Mouse (Mus musculus): ENCODE data around the gene Cad. TPM values are rescaled to one million over a fixed set of nuclear protein-coding genes. Genes with fewer than 3 reads are reported as not detected.

Cad gene
- 19.3 TPM for polyA plus RNA-seq (2017; shearing (Covaris generic))

GRCm38 (mm10) chr5:31054261-31055215, at the start of gene Cad:
TSS of gene Cad (plus strand) at chr5:31054780.

GRCm38 (mm10) chr5:31047848-31048762, 6.5 kb upstream of the Cad start, which contains the start of gene Atraid:
TSS of gene Atraid (plus strand) at chr5:31048312.

GRCm38 (mm10) chr5:31048763-31049641, 5.6 kb upstream of the Cad start, which contains the start of gene Slc5a6:
TSS of gene Slc5a6 (minus strand) at chr5:31048924.

GRCm38 (mm10) chr5:31105814-31106335, 51.3 kb downstream of the Cad start, which contains the start of gene Dnajc5g:
TSS of gene Dnajc5g (plus strand) at chr5:31106285.

GRCm38 (mm10) chr5:31108000-31108490, 53.5 kb downstream of the Cad start, which contains the start of gene Slc30a3:
TSS of gene Slc30a3 (minus strand) at chr5:31108237.

GRCm38 (mm10) chr5:31116354-31116753, 61.8 kb downstream of the Cad start, which contains the start of gene Trim54:
TSS of gene Trim54 (plus strand) at chr5:31116712.

Other genes with a start within 250 kb of the Cad start
- gene Mapre3, start 240.1 kb upstream of the Cad start, polyA plus RNA-seq (2017; shearing (Covaris generic)), result 12.2 TPM
- gene Tmem214, start 186.8 kb upstream of the Cad start, polyA plus RNA-seq (2017; shearing (Covaris generic)), result 42.7 TPM
- 7.4 TPM for gene Agbl5, start 166.1 kb upstream of the Cad start, polyA plus RNA-seq (2017; shearing (Covaris generic))
- gene Ost4, start 147.0 kb upstream of the Cad start, polyA plus RNA-seq (2017; shearing (Covaris generic)), result 327 TPM
- 0.84 TPM for gene Emilin1, start 141.4 kb upstream of the Cad start, polyA plus RNA-seq (2017; shearing (Covaris generic))
- gene Khk, start 133.3 kb upstream of the Cad start, polyA plus RNA-seq (2017; shearing (Covaris generic)), result 12.2 TPM
- not detected for gene Cgref1, start 109.2 kb upstream of the Cad start, polyA plus RNA-seq (2017; shearing (Covaris generic))
- gene Preb, start 94.4 kb upstream of the Cad start, polyA plus RNA-seq (2017; shearing (Covaris generic)), result 193 TPM
- 0.18 TPM for gene Tcf23, start 86.1 kb upstream of the Cad start, polyA plus RNA-seq (2017; shearing (Covaris generic))
- 54.6 TPM for gene Atraid, start 6.5 kb upstream of the Cad start, polyA plus RNA-seq (2017; shearing (Covaris generic))
- 5.9 TPM for gene Slc5a6, start 5.9 kb upstream of the Cad start, polyA plus RNA-seq (2017; shearing (Covaris generic))
- not detected for gene Dnajc5g, start 51.5 kb downstream of the Cad start, polyA plus RNA-seq (2017; shearing (Covaris generic))
- 0.22 TPM for gene Slc30a3, start 53.5 kb downstream of the Cad start, polyA plus RNA-seq (2017; shearing (Covaris generic))
- not detected for gene Trim54, start 61.9 kb downstream of the Cad start, polyA plus RNA-seq (2017; shearing (Covaris generic))
- gene Ucn, start 84.0 kb downstream of the Cad start, polyA plus RNA-seq (2017; shearing (Covaris generic)), result not detected
- 22.2 TPM for gene Mpv17, start 99.5 kb downstream of the Cad start, polyA plus RNA-seq (2017; shearing (Covaris generic))
- gene Gm29609, start 125.1 kb downstream of the Cad start, polyA plus RNA-seq (2017; shearing (Covaris generic)), result 0.72 TPM
- 85.8 TPM for gene Gtf3c2, start 125.4 kb downstream of the Cad start, polyA plus RNA-seq (2017; shearing (Covaris generic))
- gene Snx17, start 138.4 kb downstream of the Cad start, polyA plus RNA-seq (2017; shearing (Covaris generic)), result 84.4 TPM
- 33.5 TPM for gene Eif2b4, start 138.7 kb downstream of the Cad start, polyA plus RNA-seq (2017; shearing (Covaris generic))
- gene Zfp513, start 147.5 kb downstream of the Cad start, polyA plus RNA-seq (2017; shearing (Covaris generic)), result 26.7 TPM
- gene Ppm1g, start 165.9 kb downstream of the Cad start, polyA plus RNA-seq (2017; shearing (Covaris generic)), result 154 TPM
- gene Nrbp1, start 186.1 kb downstream of the Cad start, polyA plus RNA-seq (2017; shearing (Covaris generic)), result 252 TPM
- not detected for gene Gm9970, start 186.5 kb downstream of the Cad start, polyA plus RNA-seq (2017; shearing (Covaris generic))
- 29.2 TPM for gene Krtcap3, start 196.9 kb downstream of the Cad start, polyA plus RNA-seq (2017; shearing (Covaris generic))
- 11.4 TPM for gene Ift172, start 236.3 kb downstream of the Cad start, polyA plus RNA-seq (2017; shearing (Covaris generic))
- 3.8 TPM for gene Fndc4, start 241.3 kb downstream of the Cad start, polyA plus RNA-seq (2017; shearing (Covaris generic))
- gene Gckr, start 242.7 kb downstream of the Cad start, polyA plus RNA-seq (2017; shearing (Covaris generic)), result 0.80 TPM

All from effector memory CD4-positive, alpha-beta T cell, adult 7 months (primary cell).